Mouse (Mus musculus) lung, embryonic 16.5 days (tissue): ENCODE data around the gene Zmynd10. TPM values are rescaled to one million over a fixed set of nuclear protein-coding genes. Genes with fewer than 3 reads are reported as not detected.

Experiments
- ATAC-seq: fragments of 200-750 bp; cut with Nextera tagmentation; 2 replicates; pipeline ENCODE4 v1.8.0; 2017; ENCODE audit warnings: low read depth, mild to moderate bottlenecking, moderate library complexity
- H3K27ac ChIP-seq: fragments of 300-500 bp; sonication (generic); 2 replicates; pipeline ENCODE4 v1.5.1; 2014; ENCODE audit warnings: mild to moderate bottlenecking, control low read depth, low read length
- H3K27me3 ChIP-seq: fragments of 300-500 bp; sonication (generic); 2 replicates; pipeline ENCODE4 v1.6.1; 2014; ENCODE audit warnings: low read depth, low read length, mixed read lengths; ENCODE audit not compliant: control insufficient read depth, insufficient read depth
- H3K36me3 ChIP-seq: fragments of 300-500 bp; sonication (generic); 2 replicates; pipeline ENCODE4 v1.6.1; 2014; ENCODE audit warnings: low read length; ENCODE audit not compliant: control insufficient read depth, insufficient read depth
- H3K4me1 ChIP-seq: fragments of 300-500 bp; sonication (generic); replicated peaks from 2 replicates; pipeline ENCODE4 v1.6.1; 2014; ENCODE audit warnings: low read length, mixed read lengths; ENCODE audit not compliant: control insufficient read depth, insufficient read depth
- H3K4me2 ChIP-seq: fragments of 300-500 bp; sonication (generic); 2 replicates; pipeline ENCODE4 v1.6.1; 2014; ENCODE audit warnings: low read depth, low read length, control low read depth
- H3K4me3 ChIP-seq: fragments of 300-500 bp; sonication (generic); 2 replicates; pipeline ENCODE4 v1.5.1; 2014; ENCODE audit warnings: mild to moderate bottlenecking, low read length, control low read depth
- H3K9ac ChIP-seq: fragments of 300-500 bp; sonication (generic); 2 replicates; pipeline ENCODE4 v1.6.1; 2014; ENCODE audit warnings: low read length, control low read depth
- H3K9me3 ChIP-seq: fragments of 300-500 bp; sonication (generic); 2 replicates; pipeline ENCODE4 v1.6.1; 2016; ENCODE audit warnings: low read length; ENCODE audit not compliant: control insufficient read depth
- WGBS: fragments of 180-500 bp; shearing (Covaris S2); extraction: QIAGEN DNeasy Blood & Tissue Kit; methylation state at CpG from one replicate; pipeline ENCODE4 v1.1.7; 2014; 5-methylcytosine and 5-hydroxymethylcytosine counted together
- polyA plus RNA-seq: library from polyadenylated mRNA; unstranded; fragments of >200 nt; fragmentation: Nextera tagmentation; extraction: Ambion mirVana; gene quantifications from 2 replicates; pipeline ENCODE4 v1.2.1, GENCODE M21; 2015

Gene Zmynd10
- polyA plus RNA-seq, 1 experiment from 2014 or later, result 16.7 TPM

GRCm38 (mm10) chr9:107544196-107544700 is 2.9 kb upstream of the Zmynd10 start:
- WGBS, result 94% methylated on average over 17 of the region's 17 CpGs
- H3K4me3 ChIP-seq, result no peak overlapping the region
- H3K27ac ChIP-seq, result no peak overlapping the region
- no peaks in the 10 kb centered on the region for H3K27me3 ChIP-seq
- H3K4me1 ChIP-seq, result peaks cover 27% of the 10 kb centered on the region
- no peak overlapping the region for H3K4me2 ChIP-seq
- H3K9ac ChIP-seq, result no peak overlapping the region
- no peaks in the 10 kb centered on the region for H3K9me3 ChIP-seq
- ATAC-seq, result no peak
- H3K36me3 ChIP-seq, result peaks cover 17% of the 10 kb centered on the region

- H3K4me3 ChIP-seq, result no peak overlapping the region
- H3K27ac ChIP-seq, result no peak overlapping the region
- ATAC-seq, result no peak
- WGBS, result 93% methylated on average over 12 of the region's 12 CpGs
- H3K36me3 ChIP-seq, result peaks cover 13% of the 10 kb centered on the region
- H3K27me3 ChIP-seq, result no peaks in the 10 kb centered on the region
- H3K4me2 ChIP-seq, result no peak overlapping the region
- H3K9me3 ChIP-seq, result no peaks in the 10 kb centered on the region
- H3K4me1 ChIP-seq, result peaks cover 27% of the 10 kb centered on the region
- no peak overlapping the region for H3K9ac ChIP-seq
Observed at GRCm38 (mm10) chr9:107544729-107545128, 2.4 kb upstream of the Zmynd10 start.

- Histone ChIP-seq H3K9ac (no peak overlapping the region), H3K27me3 (no peaks in the 10 kb centered on the region), H3K36me3 (peaks cover 10% of the 10 kb centered on the region; the same call in 1 of the 2 replicates), H3K4me2 (no peak overlapping the region), H3K4me1 (peaks cover 27% of the 10 kb centered on the region), H3K4me3 (no peak overlapping the region), H3K9me3 (no peaks in the 10 kb centered on the region), H3K27ac (no peak overlapping the region)
- ATAC-seq, result no peak
- WGBS, result 77% methylated on average over 10 of the region's 10 CpGs
Observed at GRCm38 (mm10) chr9:107545199-107545598, 1.9 kb upstream of the Zmynd10 start.

GRCm38 (mm10) chr9:107545602-107546001 is 1.5 kb upstream of the Zmynd10 start:
- Histone ChIP-seq H3K27ac (no peak overlapping the region), H3K27me3 (no peaks in the 10 kb centered on the region), H3K9me3 (no peaks in the 10 kb centered on the region), H3K9ac (no peak overlapping the region), H3K4me2 (no peak overlapping the region), H3K4me3 (no peak overlapping the region), H3K36me3 (peaks cover 10% of the 10 kb centered on the region; the same call in 1 of the 2 replicates), H3K4me1 (peaks cover 29% of the 10 kb centered on the region)
- WGBS, result 13% methylated on average over 3 of the region's 3 CpGs
- ATAC-seq, result no peak

- Histone ChIP-seq H3K4me3 (no peak overlapping the region), H3K9me3 (no peaks in the 10 kb centered on the region), H3K27me3 (no peaks in the 10 kb centered on the region), H3K4me2 (no peak overlapping the region), H3K36me3 (peaks cover 10% of the 10 kb centered on the region; the same call in 1 of the 2 replicates), H3K27ac (no peak overlapping the region), H3K9ac (no peak overlapping the region), H3K4me1 (peaks cover 35% of the 10 kb centered on the region)
- no peak for ATAC-seq
- WGBS, result 80% methylated on average over 5 of the region's 5 CpGs
Observed at GRCm38 (mm10) chr9:107547957-107548356, 859 bp downstream of the Zmynd10 start.

- 82% methylated on average over 10 of the region's 10 CpGs for WGBS
- peaks cover 10% of the 10 kb centered on the region; the same call in 1 of the 2 replicates for H3K36me3 ChIP-seq
- H3K27me3 ChIP-seq, result no peaks in the 10 kb centered on the region
- no peak overlapping the region for H3K4me3 ChIP-seq
- H3K27ac ChIP-seq, result no peak overlapping the region
- no peak overlapping the region for H3K4me2 ChIP-seq
- H3K9me3 ChIP-seq, result no peaks in the 10 kb centered on the region
- H3K9ac ChIP-seq, result no peak overlapping the region
- ATAC-seq, result no peak
- peaks cover 43% of the 10 kb centered on the region for H3K4me1 ChIP-seq
Observed at GRCm38 (mm10) chr9:107548820-107549219, 1.7 kb downstream of the Zmynd10 start.

GRCm38 (mm10) chr9:107549297-107550074 is 2.4 kb downstream of the Zmynd10 start:
- no peaks in the 10 kb centered on the region for H3K27me3 ChIP-seq
- no peaks in the 10 kb centered on the region for H3K9me3 ChIP-seq
- WGBS, result 73% methylated on average over 20 of the region's 20 CpGs
- peaks cover 4% of the 10 kb centered on the region; the same call in 1 of the 2 replicates for H3K36me3 ChIP-seq
- no peak overlapping the region for H3K4me3 ChIP-seq
- no peak overlapping the region for H3K27ac ChIP-seq
- ATAC-seq, result no peak
- H3K4me2 ChIP-seq, result no peak overlapping the region
- H3K4me1 ChIP-seq, result peaks cover 44% of the 10 kb centered on the region
- H3K9ac ChIP-seq, result no peak overlapping the region

- no peaks in the 10 kb centered on the region for H3K9me3 ChIP-seq
- H3K36me3 ChIP-seq, result no peaks in the 10 kb centered on the region
- peak overlapping the region; percentile 91 for H3K4me2 ChIP-seq
- WGBS, result 29% methylated on average over 23 of the region's 23 CpGs
- H3K27ac ChIP-seq, result peak overlapping the region; percentile 18; the same call in 1 of the 2 replicates
- peak overlapping the region; percentile 73 for H3K9ac ChIP-seq
- no peak for ATAC-seq
- no peaks in the 10 kb centered on the region for H3K27me3 ChIP-seq
- H3K4me3 ChIP-seq, result peak overlapping the region; percentile 54
- peaks cover 45% of the 10 kb centered on the region for H3K4me1 ChIP-seq
Observed at GRCm38 (mm10) chr9:107550491-107551116, 3.5 kb downstream of the Zmynd10 start.

- Histone ChIP-seq H3K36me3 (no peaks in the 10 kb centered on the region), H3K4me3 (peak within 1 kb of the TSS; percentile 54), H3K27ac (peak within 1 kb of the TSS; percentile 77), H3K9me3 (no peaks in the 10 kb centered on the region), H3K4me2 (peak within 1 kb of the TSS; percentile 91), H3K27me3 (no peaks in the 10 kb centered on the region), H3K4me1 (peaks cover 52% of the 10 kb centered on the region), H3K9ac (peak within 1 kb of the TSS; percentile 73)
- WGBS, result 1% methylated on average over 54 of the region's 63 CpGs
- ATAC-seq, result peak; percentile 56
Observed at GRCm38 (mm10) chr9:107551117-107551889, 4.2 kb downstream of the Zmynd10 start, which contains the start of gene Rassf1. Rassf1 (plus strand) TSS chr9:107551555.
